Mouse (Mus musculus) heart, postnatal 25 days (tissue): ENCODE results near the gene Nmu. TPM values are rescaled to one million over a fixed set of nuclear protein-coding genes. Genes with fewer than 3 reads are reported as not detected.

Experiments used
- DNase-seq: peaks from one replicate; pipeline ENCODE4 v3.0.0; 2022; ENCODE audit warnings: low spot score
- intact Hi-C: fragments of 180-260 bp; cut with DNase I; formaldehyde crosslinking; loops from one replicate; pipeline ENCODE4 v1.15.1; 2025
- total RNA-seq, 2 experiments: library from RNA; stranded (reverse); gene quantifications; 2 replicates each; pipeline ENCODE4 v1.2.3; 2021

Nmu gene
- total RNA-seq, 2 experiments from 2014 or later, result not detected

DNA sequence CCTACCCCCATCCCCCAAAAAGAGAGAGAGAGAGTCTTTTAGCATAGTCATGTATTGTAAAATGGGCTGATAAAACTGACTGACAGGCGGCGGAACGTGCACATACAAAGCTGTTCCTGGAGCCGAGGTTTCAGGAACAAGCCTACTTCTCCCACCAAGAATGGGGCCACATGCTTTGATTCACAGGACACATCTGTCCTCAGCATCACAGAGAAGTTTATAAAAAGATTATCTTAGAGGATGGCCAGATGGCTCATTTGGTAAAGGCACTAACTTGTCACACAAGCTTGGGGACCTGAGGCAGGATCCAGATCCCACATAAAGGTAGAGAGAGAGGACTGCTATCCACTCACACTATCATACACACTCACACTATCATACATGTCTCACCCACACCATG lies 38.5 kb downstream of the Nmu start:
- DNase-seq, result no peak
- intact Hi-C loops, result no loop called here

- intact Hi-C loops, result no loop called here
- no peak for DNase-seq
Observed at GRCm38 (mm10) chr5:76321249-76322196, 42.1 kb downstream of the Nmu start.

DNA sequence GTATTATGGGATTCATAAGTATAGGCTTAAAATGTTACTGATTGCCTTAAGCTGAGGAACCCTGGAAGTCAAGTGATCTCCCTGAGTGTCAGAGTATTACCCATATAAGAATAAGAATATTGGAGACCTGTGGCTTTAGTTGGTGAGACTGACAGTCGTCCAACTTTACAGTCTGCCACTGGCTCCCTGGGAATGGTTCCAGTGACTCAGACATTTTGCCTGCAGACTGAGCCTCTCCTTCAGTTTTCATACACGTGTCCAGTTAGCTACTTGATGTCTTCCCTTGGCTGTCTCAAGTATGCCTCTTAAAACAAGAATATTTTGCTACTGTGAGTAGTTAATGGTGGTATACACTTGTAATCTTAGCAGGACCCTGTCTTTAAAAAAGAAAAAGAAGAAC lies 55.4 kb downstream of the Nmu start:
- no peak for DNase-seq
- intact Hi-C loops, result loop anchor here (10.0 kb wide), 1 partner anchor 433 kb away; no protein-coding TSS in a partner anchor

- no peak for DNase-seq
- intact Hi-C loops, result loop anchor here (10.0 kb wide), 1 partner anchor 431 kb away; no protein-coding TSS in a partner anchor
Observed at GRCm38 (mm10) chr5:76306261-76306660, 57.3 kb downstream of the Nmu start.

DNA sequence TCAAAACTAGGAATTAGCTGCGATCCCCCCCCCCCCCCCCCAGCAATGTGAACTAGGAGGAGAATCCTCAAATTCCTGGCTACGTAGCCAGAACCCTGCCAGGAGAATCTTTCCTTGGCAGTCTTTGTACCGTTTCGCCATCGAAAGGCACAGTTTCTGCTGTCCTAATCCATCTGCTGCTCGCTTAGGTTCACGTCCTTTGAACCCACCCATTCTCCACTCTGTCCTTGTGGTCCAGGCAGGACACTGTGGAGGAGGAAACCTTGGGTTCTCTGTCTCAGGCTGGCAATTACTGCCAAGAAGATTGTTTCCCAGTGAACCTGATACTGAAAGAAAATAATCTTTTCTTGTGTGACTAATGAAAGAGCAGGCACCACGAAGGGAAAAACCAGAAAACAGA lies 58.0 kb downstream of the Nmu start:
- no peak for DNase-seq
- intact Hi-C loops, result loop anchor here (2.0 to 10.0 kb wide), 2 partner anchors 165 to 431 kb away; partner anchors contain the start of gene Srd5a3

DNA sequence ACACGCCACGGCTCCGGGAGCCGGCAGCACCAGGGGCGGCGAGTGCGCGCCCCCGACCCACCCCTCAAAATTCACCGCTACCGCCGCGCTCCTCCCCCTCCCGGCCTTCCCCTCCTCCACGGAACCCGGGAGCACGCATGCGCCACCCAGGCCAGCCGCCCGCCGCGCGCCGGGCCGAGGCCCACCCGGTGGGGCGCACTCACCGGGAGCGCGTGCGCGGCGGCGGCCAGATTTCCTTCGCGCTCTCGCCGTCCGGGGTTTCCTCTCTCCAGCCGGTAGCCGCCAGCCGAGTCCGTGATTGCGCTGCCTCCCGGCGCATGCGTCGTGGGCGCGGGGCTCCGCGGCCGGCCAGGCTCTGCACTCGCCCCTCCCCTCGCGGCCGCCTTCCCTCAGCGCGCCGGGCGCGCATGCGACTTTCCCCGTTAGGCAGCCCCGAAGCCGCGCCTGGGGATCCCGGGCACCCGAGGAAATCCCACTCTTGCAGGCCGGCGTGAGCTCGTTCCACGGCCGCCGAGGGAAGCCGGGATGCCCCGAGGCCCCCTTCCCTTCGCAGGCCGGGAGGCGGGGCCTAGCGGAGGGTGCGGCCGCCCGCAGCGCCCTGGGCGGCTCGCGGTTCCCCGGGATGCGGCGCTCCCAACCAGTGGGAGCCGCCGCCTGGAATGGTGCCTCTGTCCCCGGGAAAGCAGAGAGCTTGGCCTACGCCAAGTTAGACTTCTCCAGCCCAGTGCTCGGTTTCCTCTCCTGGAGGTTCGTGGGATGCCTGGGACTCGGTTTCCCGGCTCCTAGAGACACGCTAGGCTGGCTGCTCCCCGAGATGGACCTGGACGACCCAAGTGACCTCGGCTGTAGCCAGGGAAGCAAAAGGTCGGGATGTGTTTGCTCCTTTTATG lies 58.9 kb downstream of the Nmu start, which contains the start of gene Clock:
TSS of gene Clock (minus strand) at position 341 of the 890 bp plus-strand sequence.
- intact Hi-C loops, result loop anchor here (2.0 to 10.0 kb wide), 3 partner anchors 164 to 430 kb away; partner anchors contain the start of gene Srd5a3
- DNase-seq, result peak; percentile 84

DNA sequence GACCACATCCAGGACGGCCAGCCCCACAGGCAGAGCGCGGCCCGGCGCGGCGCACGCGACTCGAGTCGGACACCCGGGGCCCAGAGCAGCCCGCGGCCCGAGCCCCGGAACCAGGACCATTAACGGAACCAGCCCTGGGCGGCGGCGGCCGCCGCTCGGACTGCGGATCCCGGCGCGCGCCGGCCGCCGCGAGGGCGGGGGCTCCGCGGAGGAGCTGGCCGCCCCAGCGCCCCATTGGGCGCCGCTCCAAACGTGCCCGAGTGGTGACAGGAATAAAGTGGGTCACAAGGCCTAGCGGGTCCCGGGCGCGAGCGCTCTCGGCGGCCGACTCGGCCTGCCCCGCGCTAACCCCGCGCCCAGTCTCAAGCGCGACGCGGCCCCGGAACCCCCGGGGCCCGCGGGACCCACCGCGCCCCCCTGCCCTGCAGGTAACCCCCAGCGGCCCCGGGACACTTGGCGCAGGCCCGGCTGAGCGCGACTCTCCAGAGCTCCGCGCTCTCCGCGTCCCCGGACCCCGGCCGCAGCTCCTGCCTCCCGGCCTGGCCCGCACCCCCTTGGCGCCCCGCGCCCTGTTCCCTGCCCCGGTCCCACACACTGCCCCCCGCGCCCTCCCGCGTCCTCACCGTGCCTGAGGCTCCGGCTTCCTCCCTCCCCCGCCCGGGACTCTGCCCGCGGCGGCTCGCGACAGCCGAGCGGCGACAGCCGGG lies 59.7 kb downstream of the Nmu start:
- intact Hi-C loops, result loop anchor here (2.0 to 10.0 kb wide), 4 partner anchors 163 to 429 kb away; partner anchors contain the start of genes Cep135 and Srd5a3

GRCm38 (mm10) chr5:76303379-76303744 lies 60.2 kb downstream of the Nmu start:
- intact Hi-C loops, result loop anchor here (2.0 to 10.0 kb wide), 3 partner anchors 229 to 429 kb away; partner anchors contain the start of gene Cep135
- no peak for DNase-seq

More for the DNA sequence above, 59.7 kb downstream of the Nmu start:
- DNase-seq, result peak; percentile 66

DNA sequence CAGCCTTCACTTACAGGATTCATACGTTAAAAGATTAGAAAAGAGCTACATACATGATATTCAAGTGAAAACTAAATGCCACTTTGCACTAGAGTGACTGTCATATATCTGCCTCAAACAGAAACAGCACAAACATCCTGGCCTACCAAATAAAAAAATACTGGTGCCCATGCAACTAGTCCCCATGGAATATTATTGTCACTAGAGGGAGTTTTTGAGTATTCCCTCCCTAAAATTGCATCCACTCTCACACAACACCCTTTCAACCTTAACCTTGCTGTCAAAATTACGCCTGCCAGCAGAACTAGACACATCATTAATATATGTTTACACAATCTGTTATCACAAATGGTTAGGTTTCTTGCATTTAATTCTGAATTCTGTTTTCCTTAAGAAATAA lies 61.6 kb downstream of the Nmu start:
- no peak for DNase-seq
- intact Hi-C loops, result loop anchor here (2.0 to 10.0 kb wide), 3 partner anchors 230 to 427 kb away; partner anchors contain the start of gene Cep135

GRCm38 (mm10) chr5:76289234-76289691 lies 74.3 kb downstream of the Nmu start:
- no peak for DNase-seq

DNA sequence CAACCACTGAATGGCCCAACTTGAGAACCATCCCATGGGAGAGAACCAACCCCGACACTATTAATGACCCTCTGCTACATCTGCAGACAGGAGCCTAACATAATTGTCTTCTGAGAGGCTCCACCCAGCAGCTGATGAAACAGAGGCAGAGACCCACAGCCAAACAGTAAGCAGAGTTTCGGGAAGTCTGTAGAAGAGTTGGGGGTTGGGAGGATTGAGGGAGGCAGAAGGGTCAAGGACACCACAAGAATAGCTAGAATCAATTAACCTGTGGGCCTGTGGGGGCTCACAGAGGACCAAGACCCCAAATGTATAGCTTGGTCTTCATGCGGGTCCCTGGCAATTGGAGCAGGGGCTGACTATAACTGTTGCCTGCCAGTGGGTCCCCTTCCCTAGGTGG lies 75.3 kb downstream of the Nmu start:
- DNase-seq, result no peak
- intact Hi-C loops, result no loop called here

More at GRCm38 (mm10) chr5:76289234-76289691, 74.3 kb downstream of the Nmu start:
- intact Hi-C loops, result no loop called here

DNA sequence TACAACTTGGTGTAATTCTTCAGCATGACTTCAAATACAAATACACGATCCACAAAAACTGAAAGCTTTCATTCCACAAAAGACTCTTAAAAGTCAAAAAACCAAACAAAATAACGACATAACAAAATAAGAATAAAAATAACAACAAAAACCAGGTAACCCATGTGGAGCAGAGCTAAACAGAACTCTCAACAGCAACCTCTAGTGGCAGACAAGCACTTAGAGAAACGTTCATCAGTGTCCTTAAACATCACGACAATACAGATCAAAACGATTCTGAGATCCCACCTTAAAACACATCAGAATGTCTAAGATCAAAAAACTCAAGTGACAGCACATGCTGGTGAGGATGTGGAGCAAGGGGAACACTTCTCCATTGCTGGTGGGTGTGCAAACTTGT lies 76.5 kb downstream of the Nmu start:
- intact Hi-C loops, result no loop called here
- DNase-seq, result no peak

DNA sequence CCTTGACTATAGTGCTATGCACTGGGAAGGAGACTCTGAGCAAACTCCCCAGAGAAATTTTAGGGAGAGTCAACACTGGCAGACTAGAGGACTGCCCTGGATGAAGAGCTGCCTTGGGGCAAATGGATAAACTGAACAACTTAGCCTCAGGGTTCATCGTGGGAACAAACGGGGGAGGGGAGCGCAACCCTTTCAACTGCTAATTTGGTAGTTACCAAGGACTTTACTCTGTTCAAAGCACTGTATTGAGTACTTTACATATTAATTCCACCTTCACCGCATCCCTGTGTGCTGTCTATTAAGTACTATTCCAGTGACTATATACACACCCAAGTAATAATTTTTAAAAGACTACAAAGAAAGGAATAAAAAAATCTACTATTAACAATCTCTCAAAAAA lies 77.9 kb downstream of the Nmu start:
- intact Hi-C loops, result no loop called here
- DNase-seq, result no peak

- intact Hi-C loops, result no loop called here
- DNase-seq, result no peak
Observed at GRCm38 (mm10) chr5:76283890-76284289, 79.7 kb downstream of the Nmu start.

Other genes starting within 250 kb of the Nmu start
- 10 to 100 TPM in 1 of 2 experiments, 1 to 10 TPM in 1; 7.9 to 10.4 TPM for gene Srd5a3, start 223.5 kb downstream of the Nmu start, total RNA-seq
- gene Tmem165, start 179.9 kb downstream of the Nmu start, total RNA-seq, result 10 to 100 TPM; 18.4 to 22.8 TPM
- gene Clock, start 59.0 kb downstream of the Nmu start, total RNA-seq, result 10 to 100 TPM; 27.2 to 34.1 TPM
- not detected for gene Pdcl2, start 32.6 kb downstream of the Nmu start, total RNA-seq
- gene Gm7271, start 120.3 kb upstream of the Nmu start, total RNA-seq, result not detected
- 10 to 100 TPM; 13.1 to 14.0 TPM for gene Exoc1, start 165.5 kb upstream of the Nmu start, total RNA-seq
- gene Cep135, start 224.9 kb upstream of the Nmu start, total RNA-seq, result 1 to 10 TPM; 3.0 to 3.5 TPM